8 mouse cellular contexts compared by ENCODE assay signal in genomic region chr2:17932426-17932931, GRCm38 (mm10).
DNase-seq lines count a peak whose midpoint lies in the region; ATAC-seq and TF ChIP-seq lines count a peak whose summit lies in the region.

No protein-coding gene starts in this region.

- TF ChIP-seq CTCF in kidney, adult 2 months (conservative IDR thresholded peaks at IDR 0.05; ENCODE audit: insufficient read depth, insufficient read length, low read depth, low read length) = no peak

- peak overlapping the region; percentile 37; the same call in 1 of the 2 replicates for H3K9ac ChIP-seq in heart, embryonic 16.5 days (ENCODE audit: low read length)
- 0 out of 2 replicates have a peak overlapping the region, but pooled peaks have one; percentile 15 for H3K9ac ChIP-seq in midbrain, embryonic 12.5 days (replicated peaks)

- TF ChIP-seq POLR2A in kidney, adult 2 months (IDR thresholded peaks at IDR 0.05; ENCODE audit: low read depth, low read length) = no peak

- no peaks in the 10 kb centered on the region for H3K36me3 ChIP-seq in heart, embryonic 10.5 days
- no peaks in the 10 kb centered on the region for H3K36me3 ChIP-seq in heart, embryonic 16.5 days (ENCODE audit: control insufficient read depth, insufficient read depth)
- no peaks in the 10 kb centered on the region for H3K36me3 ChIP-seq in midbrain, embryonic 12.5 days
- no peaks in the 10 kb centered on the region for H3K36me3 ChIP-seq in kidney, adult 2 months (ENCODE audit: control insufficient read depth, insufficient read depth, low read length)

- 19% methylated on average over 16 of the region's 16 CpGs for WGBS in heart, embryonic 10.5 days
- WGBS in heart, embryonic 16.5 days = 30% methylated on average over 16 of the region's 16 CpGs
- WGBS in midbrain, embryonic 12.5 days = 8% methylated on average over 16 of the region's 16 CpGs
- 83% methylated on average over 16 of the region's 16 CpGs for WGBS in kidney, adult 2 months

- no peaks in the 10 kb centered on the region for H3K27me3 ChIP-seq in heart, embryonic 10.5 days (ENCODE audit: insufficient read depth, poor library complexity, severe bottlenecking)
- H3K27me3 ChIP-seq in heart, embryonic 16.5 days (ENCODE audit: control insufficient read depth, insufficient read depth, low read length) = no peaks in the 10 kb centered on the region
- no peaks in the 10 kb centered on the region for H3K27me3 ChIP-seq in midbrain, embryonic 12.5 days
- H3K27me3 ChIP-seq in kidney, adult 2 months (replicated peaks; ENCODE audit: control insufficient read depth, insufficient read depth, low read length) = no peaks in the 10 kb centered on the region

- H3K4me1 ChIP-seq in heart, embryonic 10.5 days = peaks cover 35% of the 10 kb centered on the region
- H3K4me1 ChIP-seq in heart, embryonic 16.5 days (ENCODE audit: control insufficient read depth, insufficient read depth, low read length) = peaks cover 12% of the 10 kb centered on the region
- H3K4me1 ChIP-seq in midbrain, embryonic 12.5 days = peaks cover 21% of the 10 kb centered on the region
- H3K4me1 ChIP-seq in kidney, adult 2 months (ENCODE audit: control insufficient read depth, insufficient read depth, low read length) = no peaks in the 10 kb centered on the region

- no peaks in the 10 kb centered on the region for H3K9me3 ChIP-seq in heart, embryonic 10.5 days
- 0 out of 2 replicates have a peak, but pooled peaks cover 4% of the 10 kb centered on the region for H3K9me3 ChIP-seq in heart, embryonic 16.5 days (replicated peaks; ENCODE audit: control insufficient read depth, low read length)
- 0 out of 2 replicates have a peak, but pooled peaks cover 3% of the 10 kb centered on the region for H3K9me3 ChIP-seq in midbrain, embryonic 12.5 days

- peak; percentile 83 for ATAC-seq in heart, embryonic 16.5 days (replicated peaks; ENCODE audit: extremely low read depth, insufficient read depth, low FRiP score)
- ATAC-seq in midbrain, embryonic 12.5 days (ENCODE audit: low FRiP score, low read depth) = peak; percentile 64

- peak; percentile 89 for DNase-seq in heart, embryonic 10.5 days (ENCODE audit: low spot score)
- no peak for DNase-seq in heart, adult 18-20 months
- peak; percentile 29 for DNase-seq in Muller cell, postnatal 12 days (ENCODE audit: inconsistent ontology term)
- DNase-seq in kidney, adult 2 months = no peak
- DNase-seq in gastrocnemius, adult 18-20 months (ENCODE audit: low spot score) = no peak
- no peak for DNase-seq in layer of hippocampus, postnatal 10 days (ENCODE audit: low spot score in 2 of 2)

- H3K4me2 ChIP-seq in heart, embryonic 16.5 days (ENCODE audit: low read depth, low read length) = peak overlapping the region; percentile 59
- peak overlapping the region; percentile 48 for H3K4me2 ChIP-seq in midbrain, embryonic 12.5 days (replicated peaks)

- H3K27ac ChIP-seq in heart, embryonic 10.5 days = peak overlapping the region; percentile 85
- H3K27ac ChIP-seq in heart, embryonic 16.5 days (ENCODE audit: low read length) = peak overlapping the region; percentile 79
- H3K27ac ChIP-seq in midbrain, embryonic 12.5 days (replicated peaks) = peak overlapping the region; percentile 76
- no peak overlapping the region for H3K27ac ChIP-seq in kidney, adult 2 months (ENCODE audit: insufficient read depth, low read depth, low read length)

- peak overlapping the region; percentile 45 for H3K4me3 ChIP-seq in heart, embryonic 10.5 days
- peak overlapping the region; percentile 27 for H3K4me3 ChIP-seq in heart, embryonic 16.5 days (ENCODE audit: low read length)
- H3K4me3 ChIP-seq in midbrain, embryonic 12.5 days = peak overlapping the region; percentile 7; the same call in 1 of the 2 replicates
- H3K4me3 ChIP-seq in kidney, adult 2 months (ENCODE audit: insufficient read depth, low read depth, low read length) = no peak overlapping the region

Comparison
In these comparisons a context has a peak if more than half of its experiments do, and no peak if none do; other contexts are left out.
1. DNase-seq: peak in heart, embryonic 10.5 days (single experiment) and Muller cell, postnatal 12 days (single experiment); none in heart, adult 18-20 months (0 of 2), kidney, adult 2 months (single experiment), gastrocnemius, adult 18-20 months (single experiment) and layer of hippocampus, postnatal 10 days (0 of 2).